Mouse (Mus musculus) neural tube, embryonic 12.5 days (tissue): ENCODE data around the gene Gm9922. TPM values are rescaled to one million over a fixed set of nuclear protein-coding genes. Genes with fewer than 3 reads are reported as not detected.

Experiments used
- polyA plus RNA-seq: library from polyadenylated mRNA; unstranded; fragments of >200 nt; fragmentation: Nextera tagmentation; extraction: Ambion mirVana; gene quantifications from 2 replicates; pipeline ENCODE4 v1.2.1, GENCODE M21; 2016

Gene Gm9922
- polyA plus RNA-seq, 1 experiment from 2014 or later, result 0.52 TPM

Other genes with a start within 250 kb of the Gm9922 start
- 5.8 and 7.5 TPM in 2 replicates for gene Tbc1d4, start 120.6 kb downstream of the Gm9922 start, polyA plus RNA-seq
- 100 and 103 TPM in 2 replicates for gene Commd6, start 89.1 kb downstream of the Gm9922 start, polyA plus RNA-seq
- 172 and 182 TPM in 2 replicates for gene Uchl3, start 75.8 kb downstream of the Gm9922 start, polyA plus RNA-seq
- 2.5 and 3.3 TPM in 2 replicates for gene Lmo7, start 143 bp upstream of the Gm9922 start, polyA plus RNA-seq